Mouse (Mus musculus) Patski (cell line): ENCODE measurements around the gene Rer1. TPM values are rescaled to one million over a fixed set of nuclear protein-coding genes. Genes with fewer than 3 reads are reported as not detected.

Experiments
- ATAC-seq: fragments of 100-300 bp; one replicate; pipeline ENCODE4 v1.8.0; 2021
- CTCF ChIA-PET: fragments of 350-600 bp; sonication (Branson Sonifier 250); formaldehyde crosslinking; loops from one replicate; lab custom pipeline; 2022; ENCODE audit warnings: inconsistent platforms; lab: Charles Lee
- POLR2A ChIA-PET: fragments of 350-600 bp; sonication (Branson Sonifier 250); formaldehyde crosslinking; loops from one replicate; lab custom pipeline; 2022; ENCODE audit warnings: antibody characterized with exemption, inconsistent platforms; lab: Charles Lee
- DNase-seq: peaks from one replicate; pipeline ENCODE4 v3.0.0-alpha.2; 2011; ENCODE audit warnings: low read depth, low spot score
- H3K27me3 ChIP-seq: fragments of 371-371 bp; one replicate; pipeline ENCODE4 v1.5.1; 2021
- CTCF ChIP-seq: fragments of 100-300 bp; IDR thresholded peaks from one replicate; pipeline ENCODE4 v1.5.1; 2021
- in situ Hi-C: fragments of 300-500 bp; cut with MboI; formaldehyde crosslinking; loops from 3 replicates; pipeline ENCODE4 v1.11.1; 2018; ENCODE audit warnings: low pct_unique_long_range_greater_than_20kb, mixed read lengths
- polyA plus RNA-seq: library from polyadenylated mRNA; unstranded; gene quantifications from one replicate; pipeline ENCODE4 v1.2.3, GENCODE M21; 2021

The Rer1 gene
- polyA plus RNA-seq, 1 experiment from 2014 or later = 91.9 TPM

GRCm38 (mm10) chr4:155076677-155077076 lies 9.5 kb downstream of the Rer1 start:
- TF ChIP-seq CTCF = no peak

GRCm38 (mm10) chr4:155075813-155076212 lies 10.4 kb downstream of the Rer1 start:
- ChIA-PET POLR2A (no interaction called here), CTCF (no interaction called here)
- no peak for DNase-seq
- in situ Hi-C loops = no loop called here
- H3K27me3 ChIP-seq = no peaks in the 10 kb centered on the region
- TF ChIP-seq CTCF = no peak
- ATAC-seq = no peak

More at GRCm38 (mm10) chr4:155076677-155077076, 9.5 kb downstream of the Rer1 start:
- ATAC-seq (no peak), DNase-seq (no peak)
- in situ Hi-C loops = no loop called here
- no peaks in the 10 kb centered on the region for H3K27me3 ChIP-seq
- CTCF ChIA-PET = no interaction called here
- POLR2A ChIA-PET = no interaction called here

- in situ Hi-C loops = no loop called here
- DNase-seq = no peak
- POLR2A ChIA-PET = no interaction called here
- no peaks in the 10 kb centered on the region for H3K27me3 ChIP-seq
- no peak for ATAC-seq
- CTCF ChIA-PET = no interaction called here
- TF ChIP-seq CTCF = no peak
These were observed 11.0 kb downstream of the Rer1 start for GRCm38 (mm10) chr4:155075137-155075536.

- CTCF ChIA-PET = no interaction called here
- in situ Hi-C loops = no loop called here
- DNase-seq = no peak
- ATAC-seq = no peak
- POLR2A ChIA-PET = no interaction called here
- no peaks in the 10 kb centered on the region for H3K27me3 ChIP-seq
- no peak for TF ChIP-seq CTCF
These were observed 11.8 kb downstream of the Rer1 start for GRCm38 (mm10) chr4:155074418-155074817.

- ATAC-seq (no peak), DNase-seq (no peak)
- H3K27me3 ChIP-seq = no peaks in the 10 kb centered on the region
- TF ChIP-seq CTCF = no peak
- in situ Hi-C loops = no loop called here
- ChIA-PET POLR2A (no interaction called here), CTCF (no interaction called here)
These were observed 15.3 kb downstream of the Rer1 start for GRCm38 (mm10) chr4:155070921-155071320.

- no peak for TF ChIP-seq CTCF
- ChIA-PET CTCF (no interaction called here), POLR2A (no interaction called here)
- in situ Hi-C loops = no loop called here
- H3K27me3 ChIP-seq = no peaks in the 10 kb centered on the region
- ATAC-seq (no peak), DNase-seq (no peak)
These were observed 16.0 kb downstream of the Rer1 start for GRCm38 (mm10) chr4:155070199-155070598.

- DNase-seq = no peak
- H3K27me3 ChIP-seq = no peaks in the 10 kb centered on the region
- no peak for ATAC-seq
- no peak for TF ChIP-seq CTCF
- CTCF ChIA-PET = no interaction called here
- POLR2A ChIA-PET = no interaction called here
- in situ Hi-C loops = loop anchor here (5.0 kb wide), 2 partner anchors 102 to 187 kb away; no protein-coding TSS in a partner anchor
These were observed 17.0 kb downstream of the Rer1 start for GRCm38 (mm10) chr4:155069191-155069590.

GRCm38 (mm10) chr4:155068357-155068972 lies 17.7 kb downstream of the Rer1 start:
- no peak for ATAC-seq
- in situ Hi-C loops = loop anchor here (5.0 kb wide), 2 partner anchors 101 to 186 kb away; no protein-coding TSS in a partner anchor
- DNase-seq = no peak
- no peaks in the 10 kb centered on the region for H3K27me3 ChIP-seq
- no peak for TF ChIP-seq CTCF
- POLR2A ChIA-PET = no interaction called here
- CTCF ChIA-PET = no interaction called here

GRCm38 (mm10) chr4:155066834-155067522 lies 19.2 kb downstream of the Rer1 start, which contains the start of gene Pex10:
Gene Pex10, plus strand, starts transcription at chr4:155067016.
- ChIA-PET POLR2A (interaction anchor here (0.8 to 1.2 kb wide), 2 partner anchors 86 to 106 kb away, joined by 3 read pairs; partner anchors contain the start of gene Hes5), CTCF (interaction anchor here (1.1 to 2.5 kb wide), 6 partner anchors 72 to 191 kb away, joined by 3 to 10 read pairs (median 4); partner anchors contain the start of gene Fam213b)
- no peak for TF ChIP-seq CTCF
- DNase-seq (peak; percentile 69), ATAC-seq (peak; percentile 71)
- no peaks in the 10 kb centered on the region for H3K27me3 ChIP-seq
- in situ Hi-C loops = loop anchor here (5.0 kb wide), 2 partner anchors 100 to 185 kb away; no protein-coding TSS in a partner anchor

- in situ Hi-C loops = loop anchor here (5.0 kb wide), 2 partner anchors 99 to 184 kb away; no protein-coding TSS in a partner anchor
- ChIA-PET CTCF (interaction anchor here (0.8 to 2.5 kb wide), 11 partner anchors 9 to 190 kb away, joined by 3 to 10 read pairs (median 3); partner anchors contain the start of genes Fam213b and Plch2), POLR2A (interaction anchor here (0.8 to 1.2 kb wide), 4 partner anchors 80 to 186 kb away, joined by 3 read pairs; partner anchors contain the start of gene Hes5)
- no peaks in the 10 kb centered on the region for H3K27me3 ChIP-seq
- DNase-seq = peak; percentile 68
- no peak for TF ChIP-seq CTCF
- peak; percentile 72 for ATAC-seq
These were observed 20.0 kb downstream of the Rer1 start for GRCm38 (mm10) chr4:155065970-155066833.
